Mouse (Mus musculus) forebrain, embryonic 13.5 days (tissue): ENCODE data around the gene Wnk1. TPM values are rescaled to one million over a fixed set of nuclear protein-coding genes. Genes with fewer than 3 reads are reported as not detected.

Source experiments
- ATAC-seq: fragments of 200-750 bp; cut with Nextera tagmentation; 2 replicates; pipeline ENCODE4 v1.8.0; 2017
- H3K27ac ChIP-seq: fragments of 300-500 bp; sonication (generic); 2 replicates; pipeline ENCODE4 v1.5.1; 2015; ENCODE audit warnings: inconsistent platforms, mild to moderate bottlenecking, moderate library complexity
- H3K27me3 ChIP-seq: fragments of 300-500 bp; sonication (generic); 2 replicates; pipeline ENCODE4 v1.6.1; 2015; ENCODE audit warnings: mild to moderate bottlenecking, inconsistent platforms
- H3K36me3 ChIP-seq: fragments of 300-500 bp; sonication (generic); 2 replicates; pipeline ENCODE4 v1.6.1; 2015; ENCODE audit warnings: mild to moderate bottlenecking, inconsistent platforms; ENCODE audit not compliant: poor library complexity, severe bottlenecking
- H3K4me1 ChIP-seq: fragments of 300-500 bp; sonication (generic); 2 replicates; pipeline ENCODE4 v1.6.1; 2015; ENCODE audit warnings: inconsistent platforms
- H3K4me2 ChIP-seq: fragments of 300-500 bp; sonication (generic); 2 replicates; pipeline ENCODE4 v1.6.1; 2015; ENCODE audit warnings: inconsistent platforms, mild to moderate bottlenecking, moderate library complexity
- H3K4me3 ChIP-seq: fragments of 300-500 bp; sonication (generic); 2 replicates; pipeline ENCODE4 v1.5.1; 2015; ENCODE audit warnings: mild to moderate bottlenecking, inconsistent platforms
- H3K9ac ChIP-seq: fragments of 300-500 bp; sonication (generic); 2 replicates; pipeline ENCODE4 v1.6.1; 2015; ENCODE audit warnings: mild to moderate bottlenecking, inconsistent platforms
- H3K9me3 ChIP-seq: fragments of 300-500 bp; sonication (generic); replicated peaks from 2 replicates; pipeline ENCODE4 v1.6.1; 2016; ENCODE audit warnings: inconsistent platforms
- WGBS: fragments of 180-500 bp; shearing (Covaris S2); methylation state at CpG from one replicate; pipeline ENCODE4 v1.1.7; 2015; 5-methylcytosine and 5-hydroxymethylcytosine counted together
- polyA plus RNA-seq: library from polyadenylated mRNA; unstranded; fragments of >200 nt; fragmentation: Nextera tagmentation; extraction: Ambion mirVana; gene quantifications from 2 replicates; pipeline ENCODE4 v1.2.1, GENCODE M21; 2015

The Wnk1 gene
- polyA plus RNA-seq, 1 experiment from 2014 or later, result 59.2 TPM

GRCm38 (mm10) chr6:120065552-120066177 lies 27.2 kb upstream of the Wnk1 start:
- Histone ChIP-seq H3K4me2 (no peak overlapping the region), H3K27me3 (no peaks in the 10 kb centered on the region), H3K36me3 (no peaks in the 10 kb centered on the region), H3K4me1 (no peaks in the 10 kb centered on the region), H3K9ac (no peak overlapping the region), H3K9me3 (no peaks in the 10 kb centered on the region), H3K4me3 (no peak overlapping the region), H3K27ac (no peak overlapping the region)
- 75% methylated on average over 6 of the region's 6 CpGs for WGBS
- no peak for ATAC-seq

- H3K9me3 ChIP-seq, result no peaks in the 10 kb centered on the region
- no peak for ATAC-seq
- H3K4me1 ChIP-seq, result no peaks in the 10 kb centered on the region
- no peaks in the 10 kb centered on the region for H3K36me3 ChIP-seq
- H3K4me3 ChIP-seq, result no peak overlapping the region
- no peak overlapping the region for H3K9ac ChIP-seq
- no peak overlapping the region for H3K4me2 ChIP-seq
- H3K27ac ChIP-seq, result no peak overlapping the region
- no peaks in the 10 kb centered on the region for H3K27me3 ChIP-seq
- 55% methylated on average over 2 of the region's 2 CpGs for WGBS
Measured at GRCm38 (mm10) chr6:120064627-120065026, 26.2 kb upstream of the Wnk1 start.

- H3K36me3 ChIP-seq, result no peaks in the 10 kb centered on the region
- no peak for ATAC-seq
- no peak overlapping the region for H3K27ac ChIP-seq
- no peaks in the 10 kb centered on the region for H3K27me3 ChIP-seq
- H3K9ac ChIP-seq, result no peak overlapping the region
- WGBS, result 87% methylated on average over 5 of the region's 5 CpGs
- no peaks in the 10 kb centered on the region for H3K9me3 ChIP-seq
- no peak overlapping the region for H3K4me2 ChIP-seq
- no peaks in the 10 kb centered on the region for H3K4me1 ChIP-seq
- H3K4me3 ChIP-seq, result no peak overlapping the region
Measured at GRCm38 (mm10) chr6:120062934-120063333, 24.5 kb upstream of the Wnk1 start.

GRCm38 (mm10) chr6:120055666-120056540 lies 17.4 kb upstream of the Wnk1 start:
- no peak for ATAC-seq
- Histone ChIP-seq H3K36me3 (no peaks in the 10 kb centered on the region), H3K9ac (no peak overlapping the region), H3K27ac (no peak overlapping the region), H3K4me3 (no peak overlapping the region), H3K4me1 (no peaks in the 10 kb centered on the region), H3K9me3 (no peaks in the 10 kb centered on the region), H3K27me3 (no peaks in the 10 kb centered on the region), H3K4me2 (no peak overlapping the region)
- 72% methylated on average over 2 of the region's 2 CpGs for WGBS

GRCm38 (mm10) chr6:120054412-120054811 lies 15.9 kb upstream of the Wnk1 start:
- Histone ChIP-seq H3K4me2 (no peak overlapping the region), H3K4me3 (no peak overlapping the region), H3K9me3 (no peaks in the 10 kb centered on the region), H3K36me3 (no peaks in the 10 kb centered on the region), H3K4me1 (no peaks in the 10 kb centered on the region), H3K27me3 (no peaks in the 10 kb centered on the region), H3K9ac (no peak overlapping the region), H3K27ac (no peak overlapping the region)
- 85% methylated on average over 6 of the region's 6 CpGs for WGBS
- ATAC-seq, result no peak

GRCm38 (mm10) chr6:120047705-120048292 lies 9.3 kb upstream of the Wnk1 start:
- Histone ChIP-seq H3K9me3 (no peaks in the 10 kb centered on the region), H3K9ac (no peak overlapping the region), H3K36me3 (no peaks in the 10 kb centered on the region), H3K27ac (no peak overlapping the region), H3K4me1 (no peaks in the 10 kb centered on the region), H3K4me2 (no peak overlapping the region), H3K4me3 (no peak overlapping the region), H3K27me3 (no peaks in the 10 kb centered on the region)
- 84% methylated on average over 7 of the region's 7 CpGs for WGBS
- ATAC-seq, result no peak

- Histone ChIP-seq H3K36me3 (no peaks in the 10 kb centered on the region), H3K4me2 (no peak overlapping the region), H3K4me1 (no peaks in the 10 kb centered on the region), H3K27ac (no peak overlapping the region), H3K4me3 (no peak overlapping the region), H3K9me3 (no peaks in the 10 kb centered on the region), H3K9ac (no peak overlapping the region), H3K27me3 (no peaks in the 10 kb centered on the region)
- 61% methylated on average over 4 of the region's 4 CpGs for WGBS
- ATAC-seq, result no peak
Measured at GRCm38 (mm10) chr6:120045406-120045805, 6.9 kb upstream of the Wnk1 start.

GRCm38 (mm10) chr6:120042632-120043220 lies 4.3 kb upstream of the Wnk1 start:
- ATAC-seq, result no peak
- Histone ChIP-seq H3K9ac (no peak overlapping the region), H3K9me3 (no peaks in the 10 kb centered on the region), H3K4me2 (no peak overlapping the region), H3K4me3 (no peak overlapping the region), H3K4me1 (no peaks in the 10 kb centered on the region), H3K27me3 (no peaks in the 10 kb centered on the region), H3K27ac (no peak overlapping the region), H3K36me3 (no peaks in the 10 kb centered on the region)
- WGBS, result 87% methylated on average over 1 of the region's 1 CpGs

GRCm38 (mm10) chr6:120040557-120040857 lies 2.0 kb upstream of the Wnk1 start:
- Histone ChIP-seq H3K27ac (no peak overlapping the region), H3K4me3 (no peak overlapping the region), H3K4me2 (no peak overlapping the region), H3K27me3 (no peaks in the 10 kb centered on the region), H3K9me3 (no peaks in the 10 kb centered on the region), H3K4me1 (peaks cover 13% of the 10 kb centered on the region), H3K36me3 (no peaks in the 10 kb centered on the region), H3K9ac (no peak overlapping the region)
- WGBS, result 94% methylated on average over 4 of the region's 4 CpGs
- ATAC-seq, result no peak

GRCm38 (mm10) chr6:120039668-120040556 lies 1.4 kb upstream of the Wnk1 start:
- Histone ChIP-seq H3K4me2 (peak overlapping the region; percentile 65), H3K9ac (peak overlapping the region; percentile 50), H3K4me1 (peaks cover 17% of the 10 kb centered on the region), H3K36me3 (no peaks in the 10 kb centered on the region), H3K27me3 (no peaks in the 10 kb centered on the region), H3K4me3 (peak overlapping the region; percentile 99), H3K27ac (peak overlapping the region; percentile 58; the same call in 1 of the 2 replicates), H3K9me3 (no peaks in the 10 kb centered on the region)
- WGBS, result 2% methylated on average over 24 of the region's 24 CpGs
- ATAC-seq, result peak; percentile 33

GRCm38 (mm10) chr6:120039256-120039563 lies 738 bp upstream of the Wnk1 start:
- H3K27ac ChIP-seq, result peak overlapping the region; percentile 58
- 0 out of 2 replicates have a peak, but pooled peaks have one; percentile 0 for ATAC-seq
- H3K4me2 ChIP-seq, result peak overlapping the region; percentile 65
- under 1% methylated on average over 9 of the region's 9 CpGs for WGBS
- no peaks in the 10 kb centered on the region for H3K36me3 ChIP-seq
- peaks cover 19% of the 10 kb centered on the region for H3K4me1 ChIP-seq
- peak overlapping the region; percentile 99 for H3K4me3 ChIP-seq
- no peaks in the 10 kb centered on the region for H3K27me3 ChIP-seq
- peak overlapping the region; percentile 50 for H3K9ac ChIP-seq
- H3K9me3 ChIP-seq, result no peaks in the 10 kb centered on the region
